Mouse (Mus musculus): ENCODE measurements at regions not wholly inside any gene's neighbourhood (a gene's known extent, or its start where the extent isn't known, plus 50 kb on each side); places are given as distances from the start of the nearest gene placed in this dataset.

DNA sequence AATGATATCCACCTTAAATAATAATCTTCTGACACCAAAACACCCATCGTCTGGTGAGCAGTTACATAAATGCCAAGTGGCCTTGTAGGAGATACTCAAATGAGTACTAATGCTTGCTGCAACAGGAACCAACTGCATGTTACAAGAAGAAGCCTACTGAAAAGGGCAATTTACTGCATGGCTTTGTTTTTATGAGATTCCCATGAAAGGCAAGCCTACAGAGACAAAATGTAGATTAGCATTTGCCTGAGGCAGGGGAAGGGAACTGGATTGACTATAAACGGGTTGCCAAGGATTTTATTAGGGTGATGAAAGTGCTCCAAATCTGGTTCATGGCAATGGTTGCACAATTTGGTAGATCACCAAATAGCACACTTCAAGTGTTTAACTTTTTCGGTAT lies 239.6 kb upstream of the Cdyl start:
- in situ Hi-C loops (cut with MboI; ENCODE audit: low pct_unique_long_range_greater_than_20kb in 1 of 2, low sequenced_read_pairs in 2 of 2, unreplicated experiment in 1 of 2), result no loop called here

DNA sequence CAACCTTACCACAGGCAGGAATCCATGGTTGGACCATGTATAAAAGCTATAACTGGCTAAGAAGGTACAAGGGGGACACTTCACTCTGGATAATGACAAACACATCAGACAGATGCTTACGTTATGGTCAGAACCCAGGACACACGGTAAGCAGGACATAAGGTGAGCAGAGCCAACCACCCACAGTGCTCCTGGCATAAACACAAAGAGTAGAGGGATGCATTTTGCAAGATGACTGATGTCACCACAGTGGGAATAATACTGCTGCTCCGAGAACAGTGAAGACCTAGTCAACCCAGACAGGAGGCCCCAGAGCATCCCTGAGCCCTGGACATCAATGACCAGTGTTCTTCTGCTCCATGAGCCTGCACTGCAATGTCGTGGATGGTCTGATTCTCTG lies 233.6 kb upstream of the Cdyl start:
- in situ Hi-C loops (cut with MboI; ENCODE audit: low pct_unique_long_range_greater_than_20kb in 1 of 2, low sequenced_read_pairs in 2 of 2, unreplicated experiment in 1 of 2), result no loop called here

- in situ Hi-C loops (cut with MboI; ENCODE audit: low pct_unique_long_range_greater_than_20kb in 1 of 2, low sequenced_read_pairs in 2 of 2, unreplicated experiment in 1 of 2), result no loop called here
Observed at GRCm38 (mm10) chr13:35435173-35435572, 224.5 kb upstream of the Cdyl start.

GRCm38 (mm10) chr13:35447661-35448060 lies 212.0 kb upstream of the Cdyl start:
- in situ Hi-C loops (cut with MboI; ENCODE audit: low pct_unique_long_range_greater_than_20kb in 1 of 2, low sequenced_read_pairs in 2 of 2, unreplicated experiment in 1 of 2), result no loop called here

DNA sequence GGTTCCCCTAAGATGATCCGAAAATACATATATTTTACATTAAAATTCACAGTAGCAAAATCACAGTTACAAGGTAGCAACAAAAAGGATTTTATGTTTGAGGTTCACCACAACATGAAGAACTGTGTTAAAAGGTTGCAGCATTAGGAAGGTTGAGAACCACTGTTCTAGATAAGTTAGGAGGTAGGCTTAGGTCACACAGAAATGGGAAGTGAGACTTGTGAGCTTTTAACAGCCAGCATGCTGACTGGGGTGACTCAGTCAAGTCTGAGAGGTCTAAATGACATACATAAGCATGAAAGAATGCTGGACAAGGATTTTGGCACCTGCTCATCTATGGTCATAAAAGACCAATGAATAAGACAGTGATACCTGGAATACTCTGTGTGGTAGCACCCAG lies 207.2 kb upstream of the Cdyl start:
- in situ Hi-C loops (cut with MboI; ENCODE audit: low pct_unique_long_range_greater_than_20kb in 1 of 2, low sequenced_read_pairs in 2 of 2, unreplicated experiment in 1 of 2), result no loop called here

DNA sequence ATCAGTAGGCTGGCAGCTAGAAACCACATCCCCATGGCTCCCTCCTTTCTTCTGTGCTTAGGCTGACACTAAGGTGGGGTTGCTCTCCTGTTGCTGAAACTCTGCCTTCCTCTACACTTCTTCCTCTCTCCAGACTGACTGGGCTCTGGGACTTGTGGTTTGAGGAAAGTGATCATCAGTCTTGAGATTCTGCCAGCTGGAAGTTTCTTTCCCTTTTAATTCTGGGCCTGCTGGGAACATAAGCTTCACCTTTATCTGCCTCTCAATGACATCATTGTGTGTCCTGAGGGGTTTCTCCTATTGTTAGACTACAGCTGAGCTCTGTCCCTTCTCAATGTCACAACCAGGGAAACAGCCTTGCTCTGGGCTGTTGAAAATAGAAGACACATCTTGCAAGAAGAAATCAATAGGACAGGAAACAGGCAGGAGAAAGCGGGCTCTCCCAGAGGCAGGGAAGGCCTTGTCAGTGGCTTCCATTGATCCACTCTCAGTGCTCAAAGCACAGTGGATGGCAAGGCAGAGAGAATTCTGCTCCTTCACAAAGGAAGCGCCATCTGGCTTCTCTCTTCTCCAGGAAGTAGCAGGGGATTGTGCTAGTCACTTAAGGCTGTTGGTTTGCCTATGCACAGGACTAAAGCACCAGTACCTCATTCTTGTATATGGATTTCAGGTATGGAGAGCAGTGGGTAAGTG lies 206.3 kb upstream of the Cdyl start:
- in situ Hi-C loops (cut with MboI; ENCODE audit: low pct_unique_long_range_greater_than_20kb in 1 of 2, low sequenced_read_pairs in 2 of 2, unreplicated experiment in 1 of 2), result no loop called here

DNA sequence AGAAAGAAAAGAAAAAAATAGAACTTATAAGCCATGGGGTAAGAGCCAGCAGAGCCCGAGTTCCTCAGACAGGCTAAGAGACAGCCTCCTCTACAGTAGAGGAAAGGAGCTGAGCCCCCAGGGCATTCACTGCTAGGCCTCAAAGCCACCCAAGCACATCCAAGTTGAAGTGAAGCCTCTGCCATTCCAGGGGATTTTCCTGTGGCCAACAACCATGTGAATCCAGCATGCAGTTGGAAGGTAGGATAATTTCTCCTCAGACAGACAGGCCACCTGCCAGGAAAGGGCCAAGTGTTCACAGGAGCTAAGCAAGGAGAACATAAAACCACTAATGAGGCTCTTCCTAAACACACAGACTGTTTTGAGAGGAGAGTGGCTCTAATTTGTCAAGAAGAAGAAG lies 199.6 kb upstream of the Cdyl start:
- in situ Hi-C loops (cut with MboI; ENCODE audit: low pct_unique_long_range_greater_than_20kb in 1 of 2, low sequenced_read_pairs in 2 of 2, unreplicated experiment in 1 of 2), result no loop called here

DNA sequence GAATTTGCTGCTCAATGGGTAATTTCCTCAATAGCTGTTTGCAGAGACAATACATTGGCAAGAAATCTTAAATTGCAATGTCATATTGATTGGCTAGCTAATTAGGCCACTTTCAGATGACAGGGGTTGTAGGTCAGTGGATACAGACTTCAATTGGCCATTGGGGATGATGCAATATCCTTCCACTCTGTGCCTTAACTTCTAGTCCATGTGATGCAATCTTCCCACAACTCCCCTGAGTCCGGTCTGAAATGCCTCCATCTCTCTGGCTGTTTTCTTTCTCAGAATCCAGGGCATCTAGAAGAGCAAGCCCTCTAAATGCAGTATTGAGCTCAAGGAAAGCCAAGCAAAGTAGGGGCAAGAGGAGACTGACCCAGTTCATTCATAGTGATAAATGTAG lies 196.4 kb upstream of the Cdyl start:
- in situ Hi-C loops (cut with MboI; ENCODE audit: low pct_unique_long_range_greater_than_20kb in 1 of 2, low sequenced_read_pairs in 2 of 2, unreplicated experiment in 1 of 2), result no loop called here

DNA sequence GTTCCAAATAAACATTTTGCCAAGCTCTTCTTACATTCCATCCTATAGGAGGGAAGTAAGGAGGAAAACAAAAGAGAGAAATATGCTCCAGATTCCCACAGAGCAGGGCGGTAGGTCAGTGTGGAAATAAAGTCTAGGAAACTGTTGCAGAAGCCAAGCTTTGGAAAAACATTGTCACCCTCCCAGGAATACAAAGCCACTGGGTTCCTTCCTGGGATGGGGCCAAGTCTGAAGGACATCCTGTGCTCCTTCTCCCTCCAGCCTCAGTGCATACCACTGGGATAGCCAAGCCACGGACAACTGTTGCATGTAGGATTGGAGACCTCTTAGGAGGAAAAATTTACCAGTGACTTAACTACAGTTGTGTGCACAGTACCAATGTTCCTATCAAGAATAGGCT lies 195.8 kb upstream of the Cdyl start:
- in situ Hi-C loops (cut with MboI; ENCODE audit: low pct_unique_long_range_greater_than_20kb in 1 of 2, low sequenced_read_pairs in 2 of 2, unreplicated experiment in 1 of 2), result no loop called here

- in situ Hi-C loops (cut with MboI; ENCODE audit: low pct_unique_long_range_greater_than_20kb in 1 of 2, low sequenced_read_pairs in 2 of 2, unreplicated experiment in 1 of 2), result no loop called here
Observed at GRCm38 (mm10) chr13:35469361-35470198, 190.1 kb upstream of the Cdyl start.

- in situ Hi-C loops (cut with MboI; ENCODE audit: low pct_unique_long_range_greater_than_20kb in 1 of 2, low sequenced_read_pairs in 2 of 2, unreplicated experiment in 1 of 2), result no loop called here
Observed at GRCm38 (mm10) chr13:35478226-35478625, 181.4 kb upstream of the Cdyl start.

DNA sequence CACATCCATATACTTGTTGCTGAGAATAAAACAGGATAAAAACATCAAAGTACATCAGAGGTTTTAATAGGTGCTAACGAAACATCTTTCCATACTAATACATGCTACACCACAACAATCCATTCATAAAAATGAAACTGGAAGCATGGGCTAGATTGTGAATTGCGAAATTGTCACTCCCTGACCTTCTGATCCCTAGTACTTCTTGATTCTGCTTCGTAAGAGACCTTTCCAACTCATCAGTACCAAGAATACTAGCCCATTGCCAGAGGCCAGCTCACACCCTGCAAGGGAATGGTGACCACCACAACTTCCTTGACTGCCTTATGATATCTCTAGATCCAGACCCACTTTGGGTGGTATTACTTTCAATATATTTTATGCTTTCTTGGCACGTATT lies 177.3 kb upstream of the Cdyl start:
- in situ Hi-C loops (cut with MboI; ENCODE audit: low pct_unique_long_range_greater_than_20kb in 1 of 2, low sequenced_read_pairs in 2 of 2, unreplicated experiment in 1 of 2), result no loop called here

- in situ Hi-C loops (cut with MboI; ENCODE audit: low pct_unique_long_range_greater_than_20kb in 1 of 2, low sequenced_read_pairs in 2 of 2, unreplicated experiment in 1 of 2), result no loop called here
Observed at GRCm38 (mm10) chr13:35486125-35486524, 173.5 kb upstream of the Cdyl start.

DNA sequence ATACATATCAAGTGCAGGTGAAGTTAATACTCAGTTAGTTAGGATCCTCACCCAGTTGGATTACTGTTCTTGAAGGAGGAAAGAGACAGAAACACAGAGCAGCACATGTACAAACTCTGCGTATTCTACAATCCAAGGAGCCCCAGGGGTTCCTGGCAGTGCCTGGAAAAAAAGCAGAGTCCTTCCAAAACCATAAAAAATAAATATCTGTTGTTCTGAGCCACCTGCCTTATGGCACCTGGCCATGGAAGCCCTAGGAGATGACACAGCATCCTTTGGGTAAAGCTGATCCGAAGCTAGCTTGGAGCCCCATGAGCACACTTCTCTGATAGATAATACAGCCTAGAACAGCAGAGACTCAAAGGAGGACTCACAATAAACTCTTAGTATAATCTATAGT lies 159.9 kb upstream of the Cdyl start:
- in situ Hi-C loops (cut with MboI; ENCODE audit: low pct_unique_long_range_greater_than_20kb in 1 of 2, low sequenced_read_pairs in 2 of 2, unreplicated experiment in 1 of 2), result no loop called here

- in situ Hi-C loops (cut with MboI; ENCODE audit: low pct_unique_long_range_greater_than_20kb in 1 of 2, low sequenced_read_pairs in 2 of 2, unreplicated experiment in 1 of 2), result no loop called here
Observed at GRCm38 (mm10) chr13:35500891-35501290, 158.7 kb upstream of the Cdyl start.

DNA sequence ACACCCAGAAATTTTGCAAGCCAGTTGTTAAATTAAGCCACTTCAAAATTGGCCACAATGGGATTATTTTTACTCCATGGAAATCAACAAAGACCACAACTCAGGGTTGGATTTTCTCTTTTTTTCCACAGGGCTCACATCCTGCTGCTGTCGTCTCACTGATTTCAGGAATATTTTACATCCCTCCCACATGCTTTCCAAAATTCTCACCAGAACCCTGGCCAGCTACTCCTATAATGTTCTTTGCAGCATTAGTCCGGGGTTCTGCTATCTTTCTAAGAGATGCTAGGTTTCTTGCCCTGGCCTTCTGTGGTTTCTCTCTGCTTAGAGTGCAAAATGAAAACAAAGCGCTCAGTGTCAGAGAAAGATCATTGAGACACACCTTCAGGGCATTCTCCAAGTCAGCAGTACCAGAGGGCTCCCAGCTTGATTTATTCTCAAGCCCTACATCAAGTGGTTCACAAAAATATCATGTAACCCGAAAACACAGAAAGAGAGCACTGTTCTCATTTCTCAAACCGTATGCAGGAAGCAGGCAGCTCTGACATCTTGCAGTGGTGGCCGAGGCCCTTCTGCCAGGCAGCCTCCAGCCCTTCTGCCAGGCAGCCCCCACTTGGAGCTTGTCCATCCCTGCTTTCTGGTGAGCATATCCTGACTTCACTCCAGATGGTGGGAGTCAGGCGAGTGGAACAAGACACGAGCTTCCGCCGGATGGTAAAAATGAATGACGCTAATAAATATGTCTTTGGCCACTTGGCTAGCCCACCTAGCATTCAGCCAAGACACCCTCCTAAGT lies 158.1 kb upstream of the Cdyl start:
- in situ Hi-C loops (cut with MboI; ENCODE audit: low pct_unique_long_range_greater_than_20kb in 1 of 2, low sequenced_read_pairs in 2 of 2, unreplicated experiment in 1 of 2), result no loop called here

DNA sequence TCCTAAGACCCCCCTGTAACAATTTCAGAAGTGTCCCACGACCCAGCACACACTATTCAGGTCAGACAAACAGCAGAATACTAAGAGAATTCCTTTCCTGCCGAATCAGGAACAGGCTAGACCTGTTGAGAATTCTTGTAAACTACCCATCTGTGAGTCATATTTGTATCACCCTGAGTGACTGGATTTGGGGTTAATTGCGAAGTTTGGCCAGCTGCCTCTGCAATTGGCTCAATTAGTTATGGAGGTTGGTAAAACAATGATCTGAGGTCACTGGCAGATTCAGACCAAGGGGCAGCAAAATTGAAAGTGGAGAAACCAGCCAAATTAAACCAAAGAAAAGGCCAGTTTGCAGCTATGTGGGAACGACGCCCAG lies 157.5 kb upstream of the Cdyl start:
- in situ Hi-C loops (cut with MboI; ENCODE audit: low pct_unique_long_range_greater_than_20kb in 1 of 2, low sequenced_read_pairs in 2 of 2, unreplicated experiment in 1 of 2), result no loop called here

DNA sequence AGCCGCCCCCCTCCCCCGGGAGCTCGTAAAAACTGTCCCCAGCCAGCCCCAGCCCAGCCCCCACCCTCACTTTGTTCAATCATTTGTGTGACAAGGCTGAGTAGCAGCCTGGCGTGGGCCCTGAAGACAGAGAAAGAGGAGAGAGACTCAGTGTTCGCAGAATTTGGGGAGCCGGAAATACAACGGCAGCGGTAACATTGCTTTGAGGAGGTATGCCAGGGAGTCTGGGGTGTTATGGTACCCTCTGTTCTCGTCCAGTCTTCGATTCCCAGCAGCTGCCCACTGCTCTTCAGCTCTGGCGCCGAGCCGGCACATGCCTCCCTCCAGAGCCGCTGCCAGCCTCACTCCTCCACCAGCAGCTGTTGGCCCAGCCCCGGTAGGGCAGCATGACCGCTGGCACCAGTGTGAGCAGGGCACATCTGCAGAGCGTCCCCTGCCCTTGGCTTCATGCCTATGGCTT lies 156.2 kb upstream of the Cdyl start:
- in situ Hi-C loops (cut with MboI; ENCODE audit: low pct_unique_long_range_greater_than_20kb in 1 of 2, low sequenced_read_pairs in 2 of 2, unreplicated experiment in 1 of 2), result no loop called here

GRCm38 (mm10) chr13:35507195-35507594 lies 152.4 kb upstream of the Cdyl start:
- in situ Hi-C loops (cut with MboI; ENCODE audit: low pct_unique_long_range_greater_than_20kb in 1 of 2, low sequenced_read_pairs in 2 of 2, unreplicated experiment in 1 of 2), result no loop called here

Data from mouse embryonic stem cell (cell line).